Mouse (Mus musculus): ENCODE data around the gene Agpat3.

Agpat3 gene

GRCm38 (mm10) chr10:78351887-78352665, at the start of gene Agpat3:
Gene Agpat3, minus strand, starts transcription at chr10:78352489.
- peak; percentile 71 for DNase-seq (ENCODE audit: low spot score)

- no peak for DNase-seq (ENCODE audit: low spot score)
Measured at GRCm38 (mm10) chr10:78401127-78401526, 48.8 kb upstream of the Agpat3 start.

GRCm38 (mm10) chr10:78399090-78399657, 46.9 kb upstream of the Agpat3 start:
- DNase-seq (ENCODE audit: low spot score) = no peak

GRCm38 (mm10) chr10:78396625-78396885, 44.3 kb upstream of the Agpat3 start:
- no peak for DNase-seq (ENCODE audit: low spot score)

GRCm38 (mm10) chr10:78395819-78396624, 43.7 kb upstream of the Agpat3 start:
- DNase-seq (ENCODE audit: low spot score) = peak; percentile 92

GRCm38 (mm10) chr10:78395377-78395776, 43.1 kb upstream of the Agpat3 start:
- no peak for DNase-seq (ENCODE audit: low spot score)

GRCm38 (mm10) chr10:78392072-78392471, 39.8 kb upstream of the Agpat3 start:
- DNase-seq (ENCODE audit: low spot score) = peak; percentile 78

GRCm38 (mm10) chr10:78390982-78391470, 38.7 kb upstream of the Agpat3 start:
- DNase-seq (ENCODE audit: low spot score) = no peak

- no peak for DNase-seq (ENCODE audit: low spot score)
Measured at GRCm38 (mm10) chr10:78388216-78388980, 36.1 kb upstream of the Agpat3 start.

- DNase-seq (ENCODE audit: low spot score) = no peak
Measured at GRCm38 (mm10) chr10:78385520-78385919, 33.2 kb upstream of the Agpat3 start.

- DNase-seq (ENCODE audit: low spot score) = no peak
Measured at GRCm38 (mm10) chr10:78383567-78383966, 31.3 kb upstream of the Agpat3 start.

GRCm38 (mm10) chr10:78378516-78378915, 26.2 kb upstream of the Agpat3 start:
- DNase-seq (ENCODE audit: low spot score) = no peak

- DNase-seq (ENCODE audit: low spot score) = no peak
Measured at GRCm38 (mm10) chr10:78372681-78373668, 20.7 kb upstream of the Agpat3 start.

- no peak for DNase-seq (ENCODE audit: low spot score)
Measured at GRCm38 (mm10) chr10:78371746-78372145, 19.5 kb upstream of the Agpat3 start.

GRCm38 (mm10) chr10:78367586-78367985, 15.3 kb upstream of the Agpat3 start:
- DNase-seq (ENCODE audit: low spot score) = no peak

GRCm38 (mm10) chr10:78366851-78367312, 14.6 kb upstream of the Agpat3 start:
- no peak for DNase-seq (ENCODE audit: low spot score)

GRCm38 (mm10) chr10:78366195-78366834, 14.0 kb upstream of the Agpat3 start:
- no peak for DNase-seq (ENCODE audit: low spot score)

GRCm38 (mm10) chr10:78365555-78365954, 13.3 kb upstream of the Agpat3 start:
- no peak for DNase-seq (ENCODE audit: low spot score)

- no peak for DNase-seq (ENCODE audit: low spot score)
Measured at GRCm38 (mm10) chr10:78364106-78364505, 11.8 kb upstream of the Agpat3 start.

- no peak for DNase-seq (ENCODE audit: low spot score)
Measured at GRCm38 (mm10) chr10:78363366-78363765, 11.1 kb upstream of the Agpat3 start.

Data from ovary, postnatal 36 days (tissue).